Mouse (Mus musculus): ENCODE measurements at regions not wholly inside any gene's neighbourhood (a gene's known extent, or its start where the extent isn't known, plus 50 kb on each side); places are given as distances from the start of the nearest gene placed in this dataset.

GRCm38 (mm10) chr8:127963625-127964024, 394.8 kb upstream of the Nrp1 start:
- H3K9ac ChIP-seq (ENCODE audit: control insufficient read depth, low read depth, low read length, poor library complexity, severe bottlenecking), result no peak overlapping the region
- no peak for TF ChIP-seq ZKSCAN1 (IDR thresholded peaks at IDR 0.05; ENCODE audit: low read depth, low read length)
- TF ChIP-seq TCF12 (IDR thresholded peaks at IDR 0.05; ENCODE audit: low read depth, low read length), result no peak
- no peak for TF ChIP-seq MAX (IDR thresholded peaks at IDR 0.05; ENCODE audit: low read length)
- TF ChIP-seq GABPA (IDR thresholded peaks at IDR 0.05; ENCODE audit: low read depth, low read length), result no peak
- no peak for TF ChIP-seq NRF1 (IDR thresholded peaks at IDR 0.05; ENCODE audit: insufficient read depth, low read depth, low read length, poor library complexity, severe bottlenecking)
- TF ChIP-seq POLR2AphosphoS2 (IDR thresholded peaks at IDR 0.05; ENCODE audit: low read length), result no peak
- TF ChIP-seq ZC3H11A (IDR thresholded peaks at IDR 0.05; ENCODE audit: low read depth, low read length), result no peak
- TF ChIP-seq KAT2A (conservative IDR thresholded peaks at IDR 0.05; ENCODE audit: low read depth, low read length), result no peak
- no peak for TF ChIP-seq RCOR1 (IDR thresholded peaks at IDR 0.05; ENCODE audit: low read depth, low read length)
- TF ChIP-seq MAZ (IDR thresholded peaks at IDR 0.05; ENCODE audit: low read depth, low read length), result no peak
- TF ChIP-seq BHLHE40 (IDR thresholded peaks at IDR 0.05; ENCODE audit: borderline replicate concordance, low read depth, low read length), result no peak
- TF ChIP-seq HCFC1 (IDR thresholded peaks at IDR 0.05; ENCODE audit: low read depth, low read length), result no peak
- TF ChIP-seq USF2 (IDR thresholded peaks at IDR 0.05; ENCODE audit: borderline replicate concordance in 1 of 2, insufficient read depth in 1 of 2, low read depth in 1 of 2, low read length in 2 of 2), result no peak
- no peaks in the 10 kb centered on the region for H3K36me3 ChIP-seq (ENCODE audit: control insufficient read depth in 1 of 2, insufficient read depth in 2 of 2, low read length in 2 of 2)
- no peaks in the 10 kb centered on the region for H3K79me2 ChIP-seq (ENCODE audit: control insufficient read depth, insufficient read depth, low read length, poor library complexity)
- no peak overlapping the region for H3K4me3 ChIP-seq (ENCODE audit: control insufficient read depth in 1 of 2, insufficient read depth in 1 of 2, low read depth in 2 of 2, low read length in 2 of 2)
- H3K4me1 ChIP-seq (ENCODE audit: control insufficient read depth in 1 of 2, insufficient read depth in 2 of 2, low read length in 2 of 2), result no peaks in the 10 kb centered on the region
- no peak overlapping the region for H3K27ac ChIP-seq (ENCODE audit: control insufficient read depth, low read depth, low read length)
- H3K9me3 ChIP-seq (replicated peaks; ENCODE audit: insufficient read depth, low read length), result no peaks in the 10 kb centered on the region
- no peaks in the 10 kb centered on the region for H3K27me3 ChIP-seq (ENCODE audit: control insufficient read depth in 1 of 2, insufficient read depth in 2 of 2, low read length in 2 of 2)
- DNase-seq (ENCODE audit: low read depth, low spot score), result no peak

GRCm38 (mm10) chr8:127964801-127965200, 393.6 kb upstream of the Nrp1 start:
- no peak overlapping the region for H3K9ac ChIP-seq (ENCODE audit: control insufficient read depth, low read depth, low read length, poor library complexity, severe bottlenecking)
- no peaks in the 10 kb centered on the region for H3K4me1 ChIP-seq (ENCODE audit: control insufficient read depth in 1 of 2, insufficient read depth in 2 of 2, low read length in 2 of 2)
- no peak overlapping the region for H3K27ac ChIP-seq (ENCODE audit: control insufficient read depth, low read depth, low read length)
- no peaks in the 10 kb centered on the region for H3K79me2 ChIP-seq (ENCODE audit: control insufficient read depth, insufficient read depth, low read length, poor library complexity)
- no peaks in the 10 kb centered on the region for H3K9me3 ChIP-seq (replicated peaks; ENCODE audit: insufficient read depth, low read length)
- no peak for TF ChIP-seq POLR2AphosphoS2 (IDR thresholded peaks at IDR 0.05; ENCODE audit: low read length)
- no peak for TF ChIP-seq POLR2A (IDR thresholded peaks at IDR 0.05; ENCODE audit: control insufficient read depth in 1 of 2, insufficient read depth in 1 of 2, low read depth in 1 of 2, low read length in 2 of 2, poor library complexity in 1 of 2)
- TF ChIP-seq ZC3H11A (IDR thresholded peaks at IDR 0.05; ENCODE audit: low read depth, low read length), result no peak
- TF ChIP-seq ETS1 (IDR thresholded peaks at IDR 0.05; ENCODE audit: low read depth, low read length), result no peak
- no peak for TF ChIP-seq TCF12 (IDR thresholded peaks at IDR 0.05; ENCODE audit: low read depth, low read length)
- no peak for TF ChIP-seq ZKSCAN1 (IDR thresholded peaks at IDR 0.05; ENCODE audit: low read depth, low read length)
- TF ChIP-seq GATA1 (IDR thresholded peaks at IDR 0.05; ENCODE audit: low read depth, low read length), result no peak
- TF ChIP-seq USF1 (IDR thresholded peaks at IDR 0.05; ENCODE audit: low read depth, low read length), result no peak
- TF ChIP-seq ELF1 (IDR thresholded peaks at IDR 0.05; ENCODE audit: low read depth, low read length), result no peak
- no peak for TF ChIP-seq RCOR1 (IDR thresholded peaks at IDR 0.05; ENCODE audit: low read depth, low read length)
- TF ChIP-seq NRF1 (IDR thresholded peaks at IDR 0.05; ENCODE audit: insufficient read depth, low read depth, low read length, poor library complexity, severe bottlenecking), result no peak
- no peak for TF ChIP-seq MXI1 (IDR thresholded peaks at IDR 0.05; ENCODE audit: low read depth, low read length)
- no peak for TF ChIP-seq USF2 (IDR thresholded peaks at IDR 0.05; ENCODE audit: borderline replicate concordance in 1 of 2, insufficient read depth in 1 of 2, low read depth in 1 of 2, low read length in 2 of 2)
- H3K4me3 ChIP-seq (ENCODE audit: control insufficient read depth in 1 of 2, insufficient read depth in 1 of 2, low read depth in 2 of 2, low read length in 2 of 2), result no peak overlapping the region
- H3K36me3 ChIP-seq (ENCODE audit: control insufficient read depth in 1 of 2, insufficient read depth in 2 of 2, low read length in 2 of 2), result no peaks in the 10 kb centered on the region
- no peaks in the 10 kb centered on the region for H3K27me3 ChIP-seq (ENCODE audit: control insufficient read depth in 1 of 2, insufficient read depth in 2 of 2, low read length in 2 of 2)
- DNase-seq (ENCODE audit: low read depth, low spot score), result no peak
